Mouse (Mus musculus): ENCODE results near the gene Capn7.

DNA sequence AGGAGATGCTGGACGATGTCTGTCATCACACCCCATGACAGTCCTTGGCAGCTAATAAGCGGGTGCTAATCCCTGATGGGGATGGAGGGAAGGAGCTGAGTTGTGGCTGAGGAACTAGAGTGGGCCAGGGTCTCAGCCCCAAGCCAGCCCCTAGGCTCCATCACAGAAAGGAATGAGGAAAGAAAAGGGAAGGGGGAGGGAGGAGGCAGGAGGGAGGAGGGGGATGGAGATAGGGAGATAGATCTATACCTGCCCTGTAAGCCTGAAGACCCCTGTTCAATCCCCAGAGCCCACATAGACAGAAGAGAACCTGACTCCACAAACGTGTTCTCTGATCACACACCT, 57.1 kb downstream of the Capn7 start:
- TF ChIP-seq CTCF (IDR thresholded peaks at IDR 0.05; ENCODE audit: control insufficient read depth, insufficient read depth, insufficient read length) (no peak), USF1 (IDR thresholded peaks at IDR 0.05; ENCODE audit: low read depth) (no peak), MYOG (IDR thresholded peaks at IDR 0.05; ENCODE audit: control insufficient read depth, extremely low read depth, insufficient read length) (no peak)
